Mouse (Mus musculus): ENCODE data around the gene Rmnd5b.

- no peak for TF ChIP-seq CTCF (IDR thresholded peaks at IDR 0.05; ENCODE audit: low read depth)
- no peak for TF ChIP-seq EP300 (IDR thresholded peaks at IDR 0.05; ENCODE audit: low read depth)
Observed at GRCm38 (mm10) chr11:51584057-51584430, 51.7 kb downstream of the Rmnd5b start.
